Mouse (Mus musculus) lung, postnatal 0 days (tissue): Measurements from ENCODE around the gene Otof.

Source experiments
- CTCF ChIP-seq: IDR thresholded peaks from 2 replicates; pipeline ENCODE4 v1.5.1; 2016; ENCODE audit warnings: antibody characterized with exemption, mild to moderate bottlenecking
- EP300 ChIP-seq: IDR thresholded peaks from 2 replicates; pipeline ENCODE4 v1.6.1; 2016; ENCODE audit warnings: antibody characterized with exemption, mild to moderate bottlenecking, control low read depth

DNA sequence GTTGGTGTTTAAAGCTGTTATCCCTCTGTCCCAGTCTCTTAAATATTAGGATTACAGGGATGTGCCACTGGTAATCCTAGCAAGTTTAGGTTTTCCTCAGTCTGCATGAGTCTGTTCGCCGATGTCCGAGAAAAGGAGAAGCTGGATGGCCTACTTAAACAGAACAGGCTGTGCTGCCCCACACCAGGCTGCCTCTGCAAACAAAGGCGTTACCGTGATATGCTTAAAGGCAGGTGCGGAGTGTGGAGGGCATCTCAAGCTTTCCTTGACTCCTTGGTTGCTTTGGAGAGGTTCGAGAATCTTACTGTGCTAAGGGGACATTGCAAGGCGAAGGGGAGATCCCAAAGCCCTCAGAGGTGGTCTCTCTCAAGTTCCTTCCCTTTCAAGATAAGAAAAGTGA, 35.1 kb upstream of the Otof start:
- no peak for TF ChIP-seq EP300
- no peak for TF ChIP-seq CTCF
